Mouse (Mus musculus): ENCODE results near the gene Grk4.

Gene Grk4

GRCm38 (mm10) chr5:34659686-34660590 is at the start of gene Grk4, which contains the start of gene Nop14:
Grk4 (plus strand) TSS chr5:34660379.
Nop14 (minus strand) TSS chr5:34660148.
- no peak for TF ChIP-seq GATA4 (IDR thresholded peaks at IDR 0.05; ENCODE audit: insufficient replicate concordance, low read length)

DNA sequence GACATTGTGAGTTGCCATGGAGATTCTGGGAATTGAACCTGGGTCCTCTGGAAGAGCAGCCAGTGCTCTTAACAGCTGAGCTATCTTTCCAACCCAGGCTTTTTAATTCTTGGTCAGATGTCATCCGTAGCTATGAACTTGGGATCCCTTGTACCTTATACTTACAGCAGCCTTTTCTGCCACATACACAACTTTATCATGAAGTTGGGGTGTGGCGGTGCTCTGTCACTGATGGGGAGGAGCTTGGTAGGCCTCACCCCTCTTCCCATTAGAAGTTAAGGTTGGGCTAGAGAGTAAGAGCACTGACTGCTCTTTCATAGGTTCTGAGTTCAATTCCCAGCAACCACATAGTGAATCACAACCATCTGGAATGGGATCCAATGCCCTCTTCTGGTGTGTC is 27.2 kb upstream of the Grk4 start:
- no peak for TF ChIP-seq GATA4 (IDR thresholded peaks at IDR 0.05; ENCODE audit: insufficient replicate concordance, low read length)

- no peak for TF ChIP-seq GATA4 (IDR thresholded peaks at IDR 0.05; ENCODE audit: insufficient replicate concordance, low read length)
Measured at GRCm38 (mm10) chr5:34633641-34634040, 26.5 kb upstream of the Grk4 start.

GRCm38 (mm10) chr5:34634746-34635400 is 25.3 kb upstream of the Grk4 start:
- TF ChIP-seq GATA4 (IDR thresholded peaks at IDR 0.05; ENCODE audit: insufficient replicate concordance, low read length) = no peak

GRCm38 (mm10) chr5:34635665-34636192 is 24.4 kb upstream of the Grk4 start:
- no peak for TF ChIP-seq GATA4 (IDR thresholded peaks at IDR 0.05; ENCODE audit: insufficient replicate concordance, low read length)

- TF ChIP-seq GATA4 (IDR thresholded peaks at IDR 0.05; ENCODE audit: insufficient replicate concordance, low read length) = no peak
Measured at GRCm38 (mm10) chr5:34636481-34637287, 23.5 kb upstream of the Grk4 start, which contains the start of gene Mfsd10. Mfsd10 (minus strand) TSS chr5:34637212.

GRCm38 (mm10) chr5:34637591-34638156 is 22.5 kb upstream of the Grk4 start:
- TF ChIP-seq GATA4 (IDR thresholded peaks at IDR 0.05; ENCODE audit: insufficient replicate concordance, low read length) = 0 out of 2 replicates have a peak, but pooled peaks have one; percentile 16

DNA sequence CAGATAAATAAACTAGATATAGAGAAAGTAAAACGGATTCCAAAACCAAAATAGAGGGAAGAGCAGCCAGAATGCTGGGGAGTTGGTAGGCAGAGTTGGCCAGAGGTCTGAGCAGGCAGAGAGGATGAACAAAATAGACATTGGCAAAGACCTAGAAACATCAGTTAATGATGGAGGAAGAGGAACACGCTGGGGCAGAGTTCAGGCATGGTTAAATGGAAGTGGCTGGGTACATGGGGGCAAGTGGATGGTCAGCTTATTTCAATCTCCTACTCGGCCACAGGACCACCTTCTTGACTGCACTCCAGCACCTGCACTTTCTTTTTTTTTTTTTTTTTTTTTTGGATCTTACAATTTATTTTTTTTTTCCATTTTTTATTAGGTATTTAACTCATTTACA is 18.2 kb upstream of the Grk4 start:
- no peak for TF ChIP-seq GATA4 (IDR thresholded peaks at IDR 0.05; ENCODE audit: insufficient replicate concordance, low read length)

- TF ChIP-seq GATA4 (IDR thresholded peaks at IDR 0.05; ENCODE audit: insufficient replicate concordance, low read length) = no peak
Measured at GRCm38 (mm10) chr5:34642932-34643331, 17.2 kb upstream of the Grk4 start.

GRCm38 (mm10) chr5:34647581-34647980 is 12.6 kb upstream of the Grk4 start:
- TF ChIP-seq GATA4 (IDR thresholded peaks at IDR 0.05; ENCODE audit: insufficient replicate concordance, low read length) = peak; percentile 27; the same call in 1 of the 2 replicates

GRCm38 (mm10) chr5:34652961-34653360 is 7.2 kb upstream of the Grk4 start:
- TF ChIP-seq GATA4 (IDR thresholded peaks at IDR 0.05; ENCODE audit: insufficient replicate concordance, low read length) = no peak

GRCm38 (mm10) chr5:34654881-34655280 is 5.3 kb upstream of the Grk4 start:
- TF ChIP-seq GATA4 (IDR thresholded peaks at IDR 0.05; ENCODE audit: insufficient replicate concordance, low read length) = no peak

DNA sequence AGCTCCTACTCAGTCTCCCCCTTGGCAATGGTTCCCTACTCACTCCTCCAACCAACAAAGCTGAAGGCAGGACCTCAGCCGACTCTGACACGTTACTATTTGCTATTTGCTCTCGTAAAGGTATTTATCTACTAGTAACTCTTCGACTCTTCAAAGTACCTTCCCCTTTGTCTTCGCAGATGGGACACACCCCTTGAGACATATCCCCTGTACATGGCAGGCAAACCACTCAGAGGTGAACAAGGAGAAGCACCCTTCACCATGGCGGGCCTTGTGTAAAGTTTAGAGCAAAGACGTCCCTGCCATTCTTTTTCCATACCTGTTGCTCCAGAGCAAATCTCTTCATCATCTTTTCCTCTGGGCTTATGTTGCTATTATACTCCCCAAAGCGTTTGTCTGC is 2.6 kb upstream of the Grk4 start:
- no peak for TF ChIP-seq GATA4 (IDR thresholded peaks at IDR 0.05; ENCODE audit: insufficient replicate concordance, low read length)

DNA sequence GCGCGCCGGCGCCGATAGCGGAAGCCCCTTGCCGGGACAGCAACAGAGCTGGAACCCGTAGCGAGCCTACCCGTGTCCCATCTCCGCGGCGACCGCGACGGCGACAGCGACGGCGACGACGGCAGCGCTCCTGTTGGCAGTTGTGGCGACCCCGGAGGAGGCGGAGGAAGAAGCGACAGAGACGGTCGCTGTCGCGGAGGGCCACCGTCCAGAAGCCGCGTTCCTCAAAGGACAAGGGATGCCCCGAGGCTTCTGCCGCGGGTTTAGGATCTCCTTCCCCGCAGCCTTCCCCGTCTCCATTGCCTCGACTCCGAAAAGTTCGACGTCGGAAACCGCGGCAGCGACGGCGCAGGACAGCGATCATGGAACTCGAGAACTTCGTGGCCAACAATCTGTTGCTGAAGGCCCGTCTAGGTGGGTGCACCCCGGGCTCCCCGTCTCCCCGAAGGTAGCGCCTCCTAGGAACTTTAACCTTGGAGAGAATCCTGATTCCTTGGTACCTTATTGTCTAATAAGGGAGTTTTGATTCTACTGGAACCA is 482 bp downstream of the Grk4 start:
- no peak for TF ChIP-seq GATA4 (IDR thresholded peaks at IDR 0.05; ENCODE audit: insufficient replicate concordance, low read length)
